Mouse (Mus musculus): Measurements from ENCODE around the gene Deup1.
"Not testable (repeated sequence)": the region's sequence is repeated elsewhere in the genome, so short reads cannot be mapped to it uniquely, and the experiment has no call there.

Gene Deup1

GRCm38 (mm10) chr9:15587157-15587854, 40.4 kb downstream of the Deup1 start:
- DNase-seq (ENCODE audit: low read depth, low spot score) = no peak

- DNase-seq (ENCODE audit: low read depth, low spot score) = no peak
These were observed 41.8 kb downstream of the Deup1 start for GRCm38 (mm10) chr9:15585956-15586355.

GRCm38 (mm10) chr9:15584209-15584608, 43.5 kb downstream of the Deup1 start:
- DNase-seq (ENCODE audit: low read depth, low spot score) = no peak

GRCm38 (mm10) chr9:15582026-15582425, 45.7 kb downstream of the Deup1 start:
- DNase-seq (ENCODE audit: low read depth, low spot score) = no peak

GRCm38 (mm10) chr9:15580176-15580575, 47.6 kb downstream of the Deup1 start:
- DNase-seq (ENCODE audit: low read depth, low spot score) = no peak

GRCm38 (mm10) chr9:15578946-15579345, 48.8 kb downstream of the Deup1 start:
- DNase-seq (ENCODE audit: low read depth, low spot score) = no peak

GRCm38 (mm10) chr9:15578427-15578826, 49.3 kb downstream of the Deup1 start:
- DNase-seq (ENCODE audit: low read depth, low spot score) = no peak

- peak; percentile 12 for DNase-seq (ENCODE audit: low read depth, low spot score)
These were observed 52.8 kb downstream of the Deup1 start for GRCm38 (mm10) chr9:15574750-15575454.

GRCm38 (mm10) chr9:15562353-15562752, 65.4 kb downstream of the Deup1 start:
- DNase-seq (ENCODE audit: low read depth, low spot score) = no peak

GRCm38 (mm10) chr9:15560451-15560850, 67.3 kb downstream of the Deup1 start:
- no peak for DNase-seq (ENCODE audit: low read depth, low spot score)

- no peak for DNase-seq (ENCODE audit: low read depth, low spot score)
These were observed 74.4 kb downstream of the Deup1 start for GRCm38 (mm10) chr9:15553322-15553721.

GRCm38 (mm10) chr9:15551933-15552851, 75.5 kb downstream of the Deup1 start:
- no peak for DNase-seq (ENCODE audit: low read depth, low spot score)

GRCm38 (mm10) chr9:15551073-15551472, 76.7 kb downstream of the Deup1 start:
- not testable (repeated sequence) for DNase-seq (ENCODE audit: low read depth, low spot score)

GRCm38 (mm10) chr9:15550461-15550961, 77.2 kb downstream of the Deup1 start:
- DNase-seq (ENCODE audit: low read depth, low spot score) = no peak

GRCm38 (mm10) chr9:15541735-15542354, 85.9 kb downstream of the Deup1 start:
- no peak for DNase-seq (ENCODE audit: low read depth, low spot score)

- DNase-seq (ENCODE audit: low read depth, low spot score) = no peak
These were observed 88.7 kb downstream of the Deup1 start for GRCm38 (mm10) chr9:15538979-15539533.

GRCm38 (mm10) chr9:15537455-15538048, 90.2 kb downstream of the Deup1 start:
- DNase-seq (ENCODE audit: low read depth, low spot score) = no peak

- DNase-seq (ENCODE audit: low read depth, low spot score) = no peak
These were observed 90.8 kb downstream of the Deup1 start for GRCm38 (mm10) chr9:15536861-15537426.

GRCm38 (mm10) chr9:15535418-15535817, 92.3 kb downstream of the Deup1 start:
- no peak for DNase-seq (ENCODE audit: low read depth, low spot score)

GRCm38 (mm10) chr9:15534110-15534509, 93.6 kb downstream of the Deup1 start:
- no peak for DNase-seq (ENCODE audit: low read depth, low spot score)

All from mesoderm, embryonic 11.5 days (tissue).